19 mouse cellular contexts compared by ENCODE assay signal in the genomic region with DNA sequence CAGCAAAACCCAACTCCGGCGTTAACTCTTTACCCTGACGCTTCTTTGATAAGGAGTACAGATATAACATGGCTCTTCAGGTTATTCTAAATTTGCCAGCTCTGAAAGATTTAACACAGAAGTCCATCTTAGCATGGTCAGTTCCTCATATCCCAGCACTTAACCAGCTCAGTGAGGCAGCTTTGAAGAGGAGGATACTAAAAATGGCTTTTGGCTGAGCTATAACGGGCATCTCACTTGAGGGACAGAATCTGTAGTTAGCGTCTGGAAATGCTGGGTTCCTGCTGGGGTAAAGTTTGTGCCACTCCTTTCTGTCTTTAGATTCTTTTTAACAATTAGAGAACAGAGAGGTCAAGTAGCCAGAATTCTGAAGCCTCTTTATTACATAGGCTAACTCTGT.
DNase-seq lines count a peak whose midpoint lies in the region; ATAC-seq and TF ChIP-seq lines count a peak whose summit lies in the region.
"Had no signal": no experiment of that assay in that cellular context is flagged by ENCODE, and none has a peak within 500 bp of the region (broad histone marks: within the 10 kb centered on the region; RNA-seq: fewer than 3 reads in every experiment).

No protein-coding gene starts in this region.

- H3K36me3 ChIP-seq in heart, adult 2 months (ENCODE audit: control insufficient read depth, insufficient read depth, low read length), result peaks cover 6% of the 10 kb centered on the region
- H3K36me3 ChIP-seq in heart, embryonic 12.5 days, result no peaks in the 10 kb centered on the region
- no peaks in the 10 kb centered on the region for H3K36me3 ChIP-seq in testis, adult 2 months (ENCODE audit: control insufficient read depth, insufficient read depth, low read length)
- no peaks in the 10 kb centered on the region for H3K36me3 ChIP-seq in forebrain, embryonic 11.5 days (ENCODE audit: control insufficient read depth, insufficient read depth, low read length)
- H3K36me3 ChIP-seq: embryonic facial prominence, embryonic 13.5 days; hindbrain, embryonic 12.5 days had no signal

- TF ChIP-seq POLR2A in heart, adult 2 months (IDR thresholded peaks at IDR 0.05; ENCODE audit: insufficient read depth, low read depth, low read length), result no peak
- no peak for TF ChIP-seq POLR2A in testis, adult 2 months (IDR thresholded peaks at IDR 0.05; ENCODE audit: control insufficient read depth, low read depth, low read length)

- ATAC-seq in heart, embryonic 12.5 days (ENCODE audit: insufficient number of reproducible peaks, low FRiP score), result no peak
- no peak for ATAC-seq in forebrain, embryonic 11.5 days (replicated peaks; ENCODE audit: low FRiP score)
- ATAC-seq: forebrain, embryonic 13.5 days had no signal

- no peaks in the 10 kb centered on the region; the same call in 1 of the 2 replicates for H3K4me1 ChIP-seq in heart, adult 2 months (ENCODE audit: control insufficient read depth, insufficient read depth, low read length)
- peaks cover 7% of the 10 kb centered on the region for H3K4me1 ChIP-seq in heart, embryonic 12.5 days (replicated peaks)
- H3K4me1 ChIP-seq in testis, adult 2 months (ENCODE audit: control insufficient read depth, insufficient read depth, low read length), result no peaks in the 10 kb centered on the region
- H3K4me1 ChIP-seq in forebrain, embryonic 11.5 days (replicated peaks; ENCODE audit: control insufficient read depth, insufficient read depth, low read length), result no peaks in the 10 kb centered on the region
- H3K4me1 ChIP-seq: embryonic facial prominence, embryonic 13.5 days; forebrain, embryonic 13.5 days; hindbrain, embryonic 12.5 days had no signal

- 44% methylated on average over 5 of the region's 5 CpGs for WGBS in heart, adult 2 months
- 39% methylated on average over 5 of the region's 5 CpGs for WGBS in heart, embryonic 12.5 days
- 82% methylated on average over 5 of the region's 5 CpGs for WGBS in forebrain, embryonic 11.5 days

- no peaks in the 10 kb centered on the region for H3K79me2 ChIP-seq in heart, adult 2 months (replicated peaks; ENCODE audit: control insufficient read depth, insufficient read depth, low read length)

- TF ChIP-seq CTCF in heart, adult 2 months (IDR thresholded peaks at IDR 0.05), result no peak
- TF ChIP-seq CTCF in testis, adult 2 months (IDR thresholded peaks at IDR 0.05; ENCODE audit: control insufficient read depth, insufficient read depth, insufficient replicate concordance, low read depth, low read length), result no peak

- no peak overlapping the region for H3K4me2 ChIP-seq in heart, embryonic 12.5 days
- no peak overlapping the region for H3K4me2 ChIP-seq in forebrain, embryonic 11.5 days (ENCODE audit: low read depth, low read length, severe bottlenecking)
- H3K4me2 ChIP-seq: embryonic facial prominence, embryonic 13.5 days; forebrain, embryonic 13.5 days; hindbrain, embryonic 12.5 days had no signal

- intact Hi-C loops in heart, adult 2 months (cut with DNase I), result no loop called here
- intact Hi-C loops in heart, postnatal 36 days (cut with DNase I), result no loop called here

- DNase-seq in heart, adult 2 months, result no peak
- DNase-seq in heart, adult 9 months (ENCODE audit: low spot score in 2 of 2), result no peak
- no peak for DNase-seq in heart, postnatal 36 days
- no peak for DNase-seq in testis, postnatal 14 days (ENCODE audit: low spot score)
- no peak for DNase-seq in adrenal gland, postnatal 10 days
- DNase-seq in forebrain, embryonic 11.5 days (ENCODE audit: low spot score), result no peak
- DNase-seq: adrenal gland, postnatal 14 days; cerebellum, adult 18-20 months; cerebellum, adult 9-11 months; cerebellum, postnatal 36 days; forebrain, postnatal 0 days; gastrocnemius, postnatal 36 days; kidney, adult 11 months; kidney, adult 9 months had no signal

- no peaks in the 10 kb centered on the region for H3K27me3 ChIP-seq in heart, adult 2 months (ENCODE audit: control insufficient read depth, insufficient read depth, low read length)
- no peaks in the 10 kb centered on the region for H3K27me3 ChIP-seq in heart, embryonic 12.5 days (replicated peaks)
- no peaks in the 10 kb centered on the region for H3K27me3 ChIP-seq in testis, adult 2 months (ENCODE audit: control insufficient read depth, insufficient read depth, low read length)
- H3K27me3 ChIP-seq in forebrain, embryonic 11.5 days (ENCODE audit: control insufficient read depth, insufficient read depth, low read length), result no peaks in the 10 kb centered on the region
- H3K27me3 ChIP-seq: embryonic facial prominence, embryonic 13.5 days; forebrain, embryonic 13.5 days; hindbrain, embryonic 12.5 days had no signal

- H3K27ac ChIP-seq in heart, adult 2 months, result peak overlapping the region; percentile 65
- peak overlapping the region; percentile 34 for H3K27ac ChIP-seq in heart, embryonic 12.5 days (ENCODE audit: poor library complexity, severe bottlenecking)
- no peak overlapping the region for H3K27ac ChIP-seq in testis, adult 2 months (ENCODE audit: control insufficient read depth, insufficient read depth, low read depth, low read length)
- no peak overlapping the region for H3K27ac ChIP-seq in forebrain, embryonic 11.5 days (ENCODE audit: low read depth, low read length)
- H3K27ac ChIP-seq: embryonic facial prominence, embryonic 13.5 days; forebrain, embryonic 13.5 days; hindbrain, embryonic 12.5 days had no signal

- TF ChIP-seq EP300 in heart, adult 2 months (IDR thresholded peaks at IDR 0.05; ENCODE audit: insufficient read depth, low read depth, low read length), result no peak

- no peak overlapping the region for H3K4me3 ChIP-seq in heart, adult 2 months
- no peak overlapping the region for H3K4me3 ChIP-seq in heart, embryonic 12.5 days
- peak overlapping the region; percentile 25; the same call in 1 of the 2 replicates for H3K4me3 ChIP-seq in testis, adult 2 months (ENCODE audit: control insufficient read depth, low read depth, low read length)
- no peak overlapping the region for H3K4me3 ChIP-seq in forebrain, embryonic 11.5 days (ENCODE audit: low read depth, low read length)
- H3K4me3 ChIP-seq: embryonic facial prominence, embryonic 13.5 days; forebrain, embryonic 13.5 days; hindbrain, embryonic 12.5 days had no signal

- no peak overlapping the region for H3K9ac ChIP-seq in heart, adult 2 months (ENCODE audit: low read depth, low read length)
- no peak overlapping the region for H3K9ac ChIP-seq in heart, embryonic 12.5 days
- H3K9ac ChIP-seq in forebrain, embryonic 11.5 days (ENCODE audit: low read length), result no peak overlapping the region
- H3K9ac ChIP-seq: embryonic facial prominence, embryonic 13.5 days; forebrain, embryonic 13.5 days; forebrain, postnatal 0 days; hindbrain, embryonic 12.5 days had no signal

- no peaks in the 10 kb centered on the region for H3K9me3 ChIP-seq in heart, embryonic 12.5 days (replicated peaks)
- no peaks in the 10 kb centered on the region for H3K9me3 ChIP-seq in forebrain, embryonic 11.5 days (ENCODE audit: control insufficient read depth, low read length)
- H3K9me3 ChIP-seq: embryonic facial prominence, embryonic 13.5 days; forebrain, embryonic 13.5 days; hindbrain, embryonic 12.5 days had no signal

Comparison
In these comparisons a context has a peak if more than half of its experiments do, and no peak if none do; other contexts are left out.
1. H3K27ac ChIP-seq: peak in heart, adult 2 months (single experiment) and heart, embryonic 12.5 days (single experiment); none in testis, adult 2 months (single experiment) and forebrain, embryonic 11.5 days (single experiment).